Mouse (Mus musculus): ENCODE measurements at regions not wholly inside any gene's neighbourhood (a gene's known extent, or its start where the extent isn't known, plus 50 kb on each side); places are given as distances from the start of the nearest gene placed in this dataset.

DNA sequence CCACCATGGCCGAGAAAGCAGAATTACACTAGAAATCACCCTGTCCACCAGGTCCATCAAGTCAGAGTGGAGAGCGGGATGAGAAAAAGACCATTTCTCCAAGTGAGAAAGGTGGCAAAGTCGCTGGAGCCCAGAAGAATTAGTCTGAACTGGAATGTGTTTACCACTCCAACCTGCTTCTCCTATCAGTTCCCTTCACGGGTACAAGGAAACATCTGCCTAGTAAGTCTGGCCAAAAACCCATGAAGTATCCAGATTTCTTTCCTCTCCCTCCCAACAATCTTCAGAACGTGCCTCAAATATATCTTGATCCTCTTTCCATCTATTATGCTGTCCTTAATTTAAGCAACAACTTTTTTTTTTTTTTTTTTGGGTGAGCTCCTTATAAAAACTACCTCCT, 94.2 kb upstream of the Jun start:
- Histone ChIP-seq H3K36me3 (ENCODE audit: control insufficient read depth, insufficient read depth) (no peaks in the 10 kb centered on the region), H3K79me2 (ENCODE audit: control insufficient read depth, insufficient read depth) (no peaks in the 10 kb centered on the region), H3ac (ENCODE audit: control insufficient read depth, insufficient read length, low read depth) (no peak overlapping the region), H3K4me3 (ENCODE audit: insufficient read depth, poor library complexity, severe bottlenecking) (no peak overlapping the region), H3K27me3 (ENCODE audit: control insufficient read depth, insufficient read depth, insufficient read length) (no peaks in the 10 kb centered on the region), H3K79me3 (ENCODE audit: low read depth) (no peaks in the 10 kb centered on the region)
- TF ChIP-seq MAX (IDR thresholded peaks at IDR 0.05) (no peak), MYOD1 (IDR thresholded peaks at IDR 0.05; ENCODE audit: control insufficient read depth, insufficient read length, low read depth) (no peak), FOSL1 (IDR thresholded peaks at IDR 0.05; ENCODE audit: insufficient read depth, low read length, poor library complexity, severe bottlenecking) (no peak), MYOG (IDR thresholded peaks at IDR 0.05; ENCODE audit: control insufficient read depth, extremely low read depth, insufficient read length) (no peak), CTCF (IDR thresholded peaks at IDR 0.05; ENCODE audit: control insufficient read depth, insufficient read depth, insufficient read length) (no peak), CEBPB (IDR thresholded peaks at IDR 0.05; ENCODE audit: low read depth) (no peak), USF1 (IDR thresholded peaks at IDR 0.05; ENCODE audit: low read depth) (no peak)

DNA sequence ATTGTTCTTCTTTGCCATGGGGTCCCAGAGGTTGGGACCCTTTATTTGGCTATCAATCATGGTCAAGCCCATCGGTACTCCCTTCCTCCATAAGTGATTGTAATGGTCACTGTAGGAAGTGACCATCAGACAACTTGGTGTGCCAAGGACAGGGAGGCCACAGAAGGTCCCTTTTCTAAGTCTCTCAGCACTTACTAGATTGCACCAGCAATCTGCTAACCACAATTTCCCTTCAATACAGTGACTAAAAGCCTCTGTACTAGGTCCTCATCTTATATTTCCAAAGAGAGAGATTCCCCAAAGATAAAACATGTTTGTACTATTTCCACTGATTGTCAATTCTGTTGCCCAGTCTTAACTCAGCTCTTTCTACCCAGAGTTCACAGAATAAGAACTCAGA, 96.6 kb upstream of the Jun start:
- Histone ChIP-seq H3K79me3 (ENCODE audit: low read depth) (no peaks in the 10 kb centered on the region), H3K27me3 (ENCODE audit: control insufficient read depth, insufficient read depth, insufficient read length) (no peaks in the 10 kb centered on the region), H3ac (ENCODE audit: control insufficient read depth, insufficient read length, low read depth) (no peak overlapping the region), H3K36me3 (ENCODE audit: control insufficient read depth, insufficient read depth) (no peaks in the 10 kb centered on the region), H3K79me2 (ENCODE audit: control insufficient read depth, insufficient read depth) (no peaks in the 10 kb centered on the region), H3K4me3 (ENCODE audit: insufficient read depth, poor library complexity, severe bottlenecking) (no peak overlapping the region)
- TF ChIP-seq CEBPB (IDR thresholded peaks at IDR 0.05; ENCODE audit: low read depth) (no peak), MYOD1 (IDR thresholded peaks at IDR 0.05; ENCODE audit: control insufficient read depth, insufficient read length, low read depth) (no peak), MYOG (IDR thresholded peaks at IDR 0.05; ENCODE audit: control insufficient read depth, extremely low read depth, insufficient read length) (no peak), FOSL1 (IDR thresholded peaks at IDR 0.05; ENCODE audit: insufficient read depth, low read length, poor library complexity, severe bottlenecking) (no peak), USF1 (IDR thresholded peaks at IDR 0.05; ENCODE audit: low read depth) (no peak), CTCF (IDR thresholded peaks at IDR 0.05; ENCODE audit: control insufficient read depth, insufficient read depth, insufficient read length) (no peak), MAX (IDR thresholded peaks at IDR 0.05) (no peak)

DNA sequence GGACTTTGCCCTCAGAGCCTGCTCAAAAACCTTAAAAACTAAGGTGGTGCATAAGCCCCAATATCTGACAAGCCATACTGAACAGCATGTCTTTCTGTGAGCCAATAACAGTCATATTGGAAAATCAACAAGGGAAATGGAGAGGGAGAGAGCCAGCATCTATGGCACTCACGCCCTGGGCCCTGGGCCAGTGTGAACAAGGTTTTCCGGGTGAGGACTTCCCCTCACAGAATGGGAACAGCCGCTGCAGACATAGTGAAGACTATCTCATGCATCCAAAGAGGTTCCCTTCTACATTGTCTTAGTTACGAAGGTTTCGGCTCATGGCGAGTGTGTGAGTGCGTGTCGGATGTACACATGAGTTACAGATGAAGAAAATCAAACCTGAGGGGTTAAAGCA, 99.7 kb upstream of the Jun start:
- no peaks in the 10 kb centered on the region for H3K79me2 ChIP-seq (ENCODE audit: control insufficient read depth, insufficient read depth)
- H3K27me3 ChIP-seq (ENCODE audit: control insufficient read depth, insufficient read depth, insufficient read length): no peaks in the 10 kb centered on the region
- no peak for TF ChIP-seq MYOG (IDR thresholded peaks at IDR 0.05; ENCODE audit: control insufficient read depth, extremely low read depth, insufficient read length)
- no peak for TF ChIP-seq MAX (IDR thresholded peaks at IDR 0.05)
- no peak for TF ChIP-seq CEBPB (IDR thresholded peaks at IDR 0.05; ENCODE audit: low read depth)
- TF ChIP-seq FOSL1 (IDR thresholded peaks at IDR 0.05; ENCODE audit: insufficient read depth, low read length, poor library complexity, severe bottlenecking): no peak
- no peak for TF ChIP-seq CTCF (IDR thresholded peaks at IDR 0.05; ENCODE audit: control insufficient read depth, insufficient read depth, insufficient read length)
- no peak for TF ChIP-seq USF1 (IDR thresholded peaks at IDR 0.05; ENCODE audit: low read depth)
- TF ChIP-seq MYOD1 (IDR thresholded peaks at IDR 0.05; ENCODE audit: control insufficient read depth, insufficient read length, low read depth): no peak

DNA sequence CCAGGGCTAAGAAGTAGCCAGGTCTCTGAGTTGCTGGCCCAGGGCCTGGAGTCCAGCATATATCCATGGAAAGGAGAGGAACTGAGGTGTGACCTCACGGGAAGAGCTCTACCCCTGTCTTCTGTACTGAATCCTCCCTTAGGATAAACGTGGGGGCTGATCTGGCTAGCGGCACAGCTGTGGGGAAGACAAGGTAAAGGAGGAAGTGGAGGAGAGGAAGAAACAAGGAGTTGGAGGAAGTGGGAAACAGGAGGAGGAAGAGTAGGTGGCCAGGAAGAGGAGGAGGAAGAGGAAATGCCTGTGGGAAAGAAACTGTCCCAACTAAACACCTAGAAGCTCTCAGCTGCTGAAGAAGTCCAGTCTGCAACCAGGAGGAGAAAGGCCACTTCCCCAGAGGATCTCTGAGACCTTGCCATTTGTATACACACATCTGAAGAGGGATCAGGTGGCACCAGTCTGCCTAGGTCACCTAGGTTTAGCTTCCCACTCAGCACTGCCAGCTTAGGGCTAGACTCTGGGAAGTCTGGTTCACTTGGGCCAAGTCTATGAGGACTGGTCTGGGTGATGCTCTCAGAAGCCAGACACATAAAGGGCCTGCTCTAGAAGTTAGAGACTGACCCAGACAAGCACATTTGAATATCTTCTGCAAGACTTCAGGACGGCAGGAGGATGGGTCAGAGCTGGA, 100.6 kb upstream of the Jun start:
- Histone ChIP-seq H3K79me3 (ENCODE audit: low read depth) (no peaks in the 10 kb centered on the region), H3K27me3 (ENCODE audit: control insufficient read depth, insufficient read depth, insufficient read length) (no peaks in the 10 kb centered on the region), H3K79me2 (ENCODE audit: control insufficient read depth, insufficient read depth) (no peaks in the 10 kb centered on the region), H3ac (ENCODE audit: control insufficient read depth, insufficient read length, low read depth) (no peak overlapping the region), H3K4me3 (ENCODE audit: insufficient read depth, poor library complexity, severe bottlenecking) (no peak overlapping the region), H3K36me3 (ENCODE audit: control insufficient read depth, insufficient read depth) (no peaks in the 10 kb centered on the region)
- TF ChIP-seq MYOD1 (IDR thresholded peaks at IDR 0.05; ENCODE audit: control insufficient read depth, insufficient read length, low read depth) (no peak), USF1 (IDR thresholded peaks at IDR 0.05; ENCODE audit: low read depth) (no peak), MYOG (IDR thresholded peaks at IDR 0.05; ENCODE audit: control insufficient read depth, extremely low read depth, insufficient read length) (no peak), CEBPB (IDR thresholded peaks at IDR 0.05; ENCODE audit: low read depth) (no peak), FOSL1 (IDR thresholded peaks at IDR 0.05; ENCODE audit: insufficient read depth, low read length, poor library complexity, severe bottlenecking) (no peak), MAX (IDR thresholded peaks at IDR 0.05) (no peak), CTCF (IDR thresholded peaks at IDR 0.05; ENCODE audit: control insufficient read depth, insufficient read depth, insufficient read length) (no peak)

More for the DNA sequence above, 99.7 kb upstream of the Jun start:
- Histone ChIP-seq H3K79me3 (ENCODE audit: low read depth) (no peaks in the 10 kb centered on the region), H3ac (ENCODE audit: control insufficient read depth, insufficient read length, low read depth) (no peak overlapping the region), H3K4me3 (ENCODE audit: insufficient read depth, poor library complexity, severe bottlenecking) (no peak overlapping the region), H3K36me3 (ENCODE audit: control insufficient read depth, insufficient read depth) (no peaks in the 10 kb centered on the region)

DNA sequence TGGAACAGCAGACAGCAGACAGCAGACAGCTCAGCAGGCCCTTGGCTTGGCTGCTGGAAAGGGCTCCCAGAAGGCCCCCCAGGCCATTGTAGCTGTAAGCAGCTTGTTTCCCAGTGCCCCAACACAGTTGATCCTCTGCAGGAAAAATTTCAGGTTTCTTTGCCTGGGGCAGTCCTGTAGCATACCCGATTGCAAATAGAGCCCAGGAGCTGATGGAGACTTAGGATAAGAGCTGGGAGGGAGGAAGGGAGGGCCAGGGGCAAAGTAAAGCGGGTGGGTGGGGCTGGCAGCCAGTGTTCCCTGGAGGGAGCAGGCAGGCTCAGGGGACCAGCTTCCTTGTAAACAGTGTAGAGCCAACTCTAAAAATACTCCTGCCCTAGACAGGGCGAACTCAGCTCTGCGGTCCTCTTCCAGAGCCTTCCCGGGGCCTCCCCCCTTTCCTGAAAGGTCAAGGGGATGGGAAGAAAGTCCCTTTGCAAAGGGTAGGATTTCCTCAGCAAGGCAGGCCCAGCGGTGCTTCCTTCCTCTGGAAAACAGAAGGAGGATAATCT, 101.8 kb upstream of the Jun start:
- H3K4me3 ChIP-seq (ENCODE audit: insufficient read depth, poor library complexity, severe bottlenecking): no peak overlapping the region
- no peaks in the 10 kb centered on the region for H3K27me3 ChIP-seq (ENCODE audit: control insufficient read depth, insufficient read depth, insufficient read length)
- H3K79me2 ChIP-seq (ENCODE audit: control insufficient read depth, insufficient read depth): no peaks in the 10 kb centered on the region
- TF ChIP-seq MAX (IDR thresholded peaks at IDR 0.05) (no peak), MYOG (IDR thresholded peaks at IDR 0.05; ENCODE audit: control insufficient read depth, extremely low read depth, insufficient read length) (no peak), CEBPB (IDR thresholded peaks at IDR 0.05; ENCODE audit: low read depth) (no peak), CTCF (IDR thresholded peaks at IDR 0.05; ENCODE audit: control insufficient read depth, insufficient read depth, insufficient read length) (no peak), FOSL1 (IDR thresholded peaks at IDR 0.05; ENCODE audit: insufficient read depth, low read length, poor library complexity, severe bottlenecking) (no peak), MYOD1 (IDR thresholded peaks at IDR 0.05; ENCODE audit: control insufficient read depth, insufficient read length, low read depth) (no peak), USF1 (IDR thresholded peaks at IDR 0.05; ENCODE audit: low read depth) (no peak)
- H3ac ChIP-seq (ENCODE audit: control insufficient read depth, insufficient read length, low read depth): no peak overlapping the region
- H3K36me3 ChIP-seq (ENCODE audit: control insufficient read depth, insufficient read depth): no peaks in the 10 kb centered on the region
- H3K79me3 ChIP-seq (ENCODE audit: low read depth): no peaks in the 10 kb centered on the region
